Mouse (Mus musculus): ENCODE results near the gene Grik4. TPM values are rescaled to one million over a fixed set of nuclear protein-coding genes. Genes with fewer than 3 reads are reported as not detected.

The Grik4 gene
- polyA plus RNA-seq, 1 experiment = 2.8 TPM

GRCm38 (mm10) chr9:42885123-42885522 is 59.2 kb downstream of the Grik4 start:
- Histone ChIP-seq H3K4me1 (ENCODE audit: control insufficient read depth, insufficient read depth, low read length) (no peaks in the 10 kb centered on the region), H3K4me3 (ENCODE audit: control insufficient read depth, low read depth, low read length) (no peak overlapping the region), H3K27ac (ENCODE audit: control insufficient read depth, insufficient read depth, low read depth, low read length) (no peak overlapping the region), H3K36me3 (ENCODE audit: control insufficient read depth, insufficient read depth, low read length) (no peaks in the 10 kb centered on the region), H3K27me3 (ENCODE audit: control insufficient read depth, insufficient read depth, low read length) (no peaks in the 10 kb centered on the region)
- TF ChIP-seq POLR2A (IDR thresholded peaks at IDR 0.05; ENCODE audit: control insufficient read depth, low read depth, low read length) = no peak
- TF ChIP-seq CTCF (IDR thresholded peaks at IDR 0.05; ENCODE audit: control insufficient read depth, insufficient read depth, insufficient replicate concordance, low read depth, low read length) = no peak

DNA sequence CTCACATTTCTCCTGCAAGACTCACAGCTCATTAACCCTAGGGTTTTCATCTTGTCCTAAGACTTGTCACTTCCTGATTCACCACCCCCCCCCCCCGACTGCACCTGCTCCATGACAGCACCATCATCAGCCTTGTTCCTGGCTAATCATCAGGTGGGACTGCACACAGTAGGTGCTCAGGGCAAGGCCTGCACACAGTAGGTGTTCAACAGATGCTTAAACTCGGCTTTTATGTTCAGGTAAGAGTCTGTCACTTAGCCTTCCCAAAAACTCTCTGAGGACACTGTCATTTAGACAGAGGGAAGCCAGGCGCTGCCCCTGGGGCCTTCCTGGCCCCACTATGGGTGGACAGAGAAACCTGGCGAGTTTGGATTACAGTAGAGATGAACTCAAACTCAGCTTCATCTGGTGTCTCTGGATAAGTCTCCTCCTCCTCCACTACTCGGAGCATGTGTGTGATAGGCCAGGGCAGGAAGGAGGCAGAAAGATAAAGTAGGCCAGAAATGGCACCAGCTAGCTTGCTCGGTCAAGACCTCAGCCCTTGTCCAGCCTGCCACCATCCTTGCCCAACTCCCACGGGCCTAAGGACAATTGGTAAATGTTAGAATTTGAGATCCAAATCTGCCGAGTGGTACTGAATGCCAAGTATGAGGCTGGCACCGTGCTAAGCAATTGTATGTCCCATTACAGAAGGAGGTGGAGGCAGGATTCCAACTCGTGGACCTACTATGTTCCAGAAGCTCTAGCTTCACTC is 61.1 kb downstream of the Grik4 start:
- Histone ChIP-seq H3K27me3 (ENCODE audit: control insufficient read depth, insufficient read depth, low read length) (no peaks in the 10 kb centered on the region), H3K36me3 (ENCODE audit: control insufficient read depth, insufficient read depth, low read length) (no peaks in the 10 kb centered on the region), H3K4me3 (ENCODE audit: control insufficient read depth, low read depth, low read length) (no peak overlapping the region), H3K4me1 (ENCODE audit: control insufficient read depth, insufficient read depth, low read length) (no peaks in the 10 kb centered on the region), H3K27ac (ENCODE audit: control insufficient read depth, insufficient read depth, low read depth, low read length) (no peak overlapping the region)
- TF ChIP-seq POLR2A (IDR thresholded peaks at IDR 0.05; ENCODE audit: control insufficient read depth, low read depth, low read length) (no peak), CTCF (IDR thresholded peaks at IDR 0.05; ENCODE audit: control insufficient read depth, insufficient read depth, insufficient replicate concordance, low read depth, low read length) (no peak)

DNA sequence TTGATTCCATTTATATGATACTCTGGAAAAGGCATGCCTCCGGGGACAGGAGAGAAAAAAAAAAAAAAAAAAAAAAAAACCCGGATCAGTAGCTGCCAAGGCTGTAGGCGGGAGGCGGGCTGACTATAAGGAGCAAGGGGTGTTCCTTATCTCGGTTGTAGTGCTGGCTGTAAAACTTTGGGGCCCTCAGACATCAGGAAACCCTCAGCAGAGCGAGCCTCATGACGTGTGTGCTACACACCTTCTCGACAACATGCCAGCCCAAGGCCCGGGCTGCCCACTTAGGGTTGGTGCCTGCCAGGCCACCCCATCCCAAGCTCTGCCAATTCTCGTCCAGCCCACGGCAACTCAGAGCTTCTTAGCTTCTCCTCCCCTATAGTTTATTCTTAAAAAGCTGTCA is 62.0 kb downstream of the Grik4 start:
- H3K27me3 ChIP-seq (ENCODE audit: control insufficient read depth, insufficient read depth, low read length) = no peaks in the 10 kb centered on the region
- TF ChIP-seq CTCF (IDR thresholded peaks at IDR 0.05; ENCODE audit: control insufficient read depth, insufficient read depth, insufficient replicate concordance, low read depth, low read length) = no peak
- TF ChIP-seq POLR2A (IDR thresholded peaks at IDR 0.05; ENCODE audit: control insufficient read depth, low read depth, low read length) = no peak
- no peak overlapping the region for H3K27ac ChIP-seq (ENCODE audit: control insufficient read depth, insufficient read depth, low read depth, low read length)

DNA sequence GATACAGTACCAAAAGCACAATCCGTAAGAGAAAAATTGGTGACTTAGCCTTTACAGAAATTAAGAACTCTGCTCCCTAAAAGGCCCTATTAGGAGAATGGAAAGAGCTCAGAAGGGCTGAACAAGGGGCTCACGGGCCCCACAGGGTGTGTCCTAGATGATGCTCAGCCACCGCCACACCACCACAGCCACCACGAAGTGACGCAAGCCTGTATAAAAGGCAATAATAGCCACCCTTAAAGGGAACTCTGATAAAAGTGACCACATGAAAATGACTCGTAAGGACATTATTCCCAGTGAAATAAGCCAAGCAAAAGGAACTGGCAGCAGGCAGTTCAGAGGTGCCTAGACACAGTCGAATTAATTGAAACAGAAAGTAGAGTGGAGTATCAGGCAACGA is 63.3 kb downstream of the Grik4 start:
- TF ChIP-seq POLR2A (IDR thresholded peaks at IDR 0.05; ENCODE audit: control insufficient read depth, low read depth, low read length) (no peak), CTCF (IDR thresholded peaks at IDR 0.05; ENCODE audit: control insufficient read depth, insufficient read depth, insufficient replicate concordance, low read depth, low read length) (no peak)
- Histone ChIP-seq H3K4me1 (ENCODE audit: control insufficient read depth, insufficient read depth, low read length) (no peaks in the 10 kb centered on the region), H3K27me3 (ENCODE audit: control insufficient read depth, insufficient read depth, low read length) (no peaks in the 10 kb centered on the region), H3K27ac (ENCODE audit: control insufficient read depth, insufficient read depth, low read depth, low read length) (no peak overlapping the region), H3K4me3 (ENCODE audit: control insufficient read depth, low read depth, low read length) (no peak overlapping the region), H3K36me3 (ENCODE audit: control insufficient read depth, insufficient read depth, low read length) (no peaks in the 10 kb centered on the region)

More for the DNA sequence above, 62.0 kb downstream of the Grik4 start:
- Histone ChIP-seq H3K4me3 (ENCODE audit: control insufficient read depth, low read depth, low read length) (no peak overlapping the region), H3K4me1 (ENCODE audit: control insufficient read depth, insufficient read depth, low read length) (no peaks in the 10 kb centered on the region), H3K36me3 (ENCODE audit: control insufficient read depth, insufficient read depth, low read length) (no peaks in the 10 kb centered on the region)

GRCm38 (mm10) chr9:42878401-42878800 is 65.9 kb downstream of the Grik4 start:
- TF ChIP-seq CTCF (IDR thresholded peaks at IDR 0.05; ENCODE audit: control insufficient read depth, insufficient read depth, insufficient replicate concordance, low read depth, low read length) = no peak
- TF ChIP-seq POLR2A (IDR thresholded peaks at IDR 0.05; ENCODE audit: control insufficient read depth, low read depth, low read length) = no peak
- Histone ChIP-seq H3K4me1 (ENCODE audit: control insufficient read depth, insufficient read depth, low read length) (no peaks in the 10 kb centered on the region), H3K4me3 (ENCODE audit: control insufficient read depth, low read depth, low read length) (no peak overlapping the region), H3K27me3 (ENCODE audit: control insufficient read depth, insufficient read depth, low read length) (no peaks in the 10 kb centered on the region), H3K36me3 (ENCODE audit: control insufficient read depth, insufficient read depth, low read length) (no peaks in the 10 kb centered on the region), H3K27ac (ENCODE audit: control insufficient read depth, insufficient read depth, low read depth, low read length) (no peak overlapping the region)

- no peak overlapping the region for H3K27ac ChIP-seq (ENCODE audit: control insufficient read depth, insufficient read depth, low read depth, low read length)
- H3K27me3 ChIP-seq (ENCODE audit: control insufficient read depth, insufficient read depth, low read length) = no peaks in the 10 kb centered on the region
- TF ChIP-seq POLR2A (IDR thresholded peaks at IDR 0.05; ENCODE audit: control insufficient read depth, low read depth, low read length) = no peak
- TF ChIP-seq CTCF (IDR thresholded peaks at IDR 0.05; ENCODE audit: control insufficient read depth, insufficient read depth, insufficient replicate concordance, low read depth, low read length) = no peak
- peaks cover 4% of the 10 kb centered on the region for H3K4me1 ChIP-seq (ENCODE audit: control insufficient read depth, insufficient read depth, low read length)
- H3K4me3 ChIP-seq (ENCODE audit: control insufficient read depth, low read depth, low read length) = no peak overlapping the region
- H3K36me3 ChIP-seq (ENCODE audit: control insufficient read depth, insufficient read depth, low read length) = no peaks in the 10 kb centered on the region
Measured at GRCm38 (mm10) chr9:42872885-42873284, 71.4 kb downstream of the Grik4 start.

DNA sequence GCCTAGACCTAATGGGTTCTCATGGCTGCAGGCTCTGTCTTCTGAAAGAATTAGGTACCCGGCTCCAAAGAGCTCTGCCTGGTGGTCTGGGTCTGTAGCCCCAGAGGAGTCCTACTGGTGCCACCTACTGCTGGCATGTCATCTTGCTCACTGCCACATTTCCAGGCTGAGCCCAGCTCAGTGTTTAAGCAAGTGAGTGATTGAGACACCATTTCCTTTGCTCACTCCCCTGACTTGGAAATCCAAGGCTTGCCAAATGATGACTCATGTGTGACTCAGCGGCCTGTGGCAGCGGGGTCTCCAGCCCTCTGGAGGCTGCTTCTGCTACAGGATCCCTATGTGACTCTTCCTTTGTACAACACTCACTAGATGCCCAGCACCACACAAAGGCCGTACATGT is 72.6 kb downstream of the Grik4 start:
- Histone ChIP-seq H3K36me3 (ENCODE audit: control insufficient read depth, insufficient read depth, low read length) (no peaks in the 10 kb centered on the region), H3K27me3 (ENCODE audit: control insufficient read depth, insufficient read depth, low read length) (no peaks in the 10 kb centered on the region), H3K4me3 (ENCODE audit: control insufficient read depth, low read depth, low read length) (no peak overlapping the region), H3K4me1 (ENCODE audit: control insufficient read depth, insufficient read depth, low read length) (peaks cover 4% of the 10 kb centered on the region), H3K27ac (ENCODE audit: control insufficient read depth, insufficient read depth, low read depth, low read length) (no peak overlapping the region)
- no peak for TF ChIP-seq POLR2A (IDR thresholded peaks at IDR 0.05; ENCODE audit: control insufficient read depth, low read depth, low read length)
- no peak for TF ChIP-seq CTCF (IDR thresholded peaks at IDR 0.05; ENCODE audit: control insufficient read depth, insufficient read depth, insufficient replicate concordance, low read depth, low read length)
